Comparison of ENCODE assay signal across 25 mouse cellular contexts in genomic region chr12:73351746-73352145, GRCm38 (mm10).
DNase-seq lines count a peak whose midpoint lies in the region; ATAC-seq and TF ChIP-seq lines count a peak whose summit lies in the region.
"Had no signal": no experiment of that assay in that cellular context is flagged by ENCODE, and none has a peak within 500 bp of the region (broad histone marks: within the 10 kb centered on the region; RNA-seq: fewer than 3 reads in every experiment).

No protein-coding gene starts in this region.

- H3K4me2 ChIP-seq in forebrain, embryonic 12.5 days: no peak overlapping the region
- no peak overlapping the region for H3K4me2 ChIP-seq in heart, embryonic 15.5 days
- no peak overlapping the region for H3K4me2 ChIP-seq in kidney, postnatal 0 days (ENCODE audit: low read length)
- H3K4me2 ChIP-seq in kidney, embryonic 14.5 days (replicated peaks; ENCODE audit: low read depth, low read length): no peak overlapping the region
- no peak overlapping the region for H3K4me2 ChIP-seq in embryonic facial prominence, embryonic 15.5 days (replicated peaks)
- H3K4me2 ChIP-seq: hindbrain, embryonic 14.5 days had no signal

- H3K27ac ChIP-seq in forebrain, embryonic 10.5 days: 0 out of 2 replicates have a peak overlapping the region, but pooled peaks have one; percentile 4
- H3K27ac ChIP-seq in forebrain, embryonic 12.5 days: no peak overlapping the region
- H3K27ac ChIP-seq in heart, embryonic 15.5 days: peak overlapping the region; percentile 60
- H3K27ac ChIP-seq in kidney, postnatal 0 days: 0 out of 2 replicates have a peak overlapping the region, but pooled peaks have one; percentile 42
- H3K27ac ChIP-seq in kidney, embryonic 14.5 days (ENCODE audit: low read depth, low read length): no peak overlapping the region
- H3K27ac ChIP-seq in embryonic facial prominence, embryonic 15.5 days (replicated peaks): peak overlapping the region; percentile 22; the same call in 1 of the 2 replicates
- H3K27ac ChIP-seq: hindbrain, embryonic 14.5 days; left cerebral cortex, adult 2 months; limb, embryonic 15.5 days; macrophage; stomach, embryonic 15.5 days had no signal

- TF ChIP-seq CTCF in kidney, postnatal 0 days (IDR thresholded peaks at IDR 0.05; ENCODE audit: low read depth): no peak

- WGBS in forebrain, embryonic 10.5 days: 84% methylated on average over 14 of the region's 14 CpGs
- 88% methylated on average over 14 of the region's 14 CpGs for WGBS in forebrain, embryonic 12.5 days
- 66% methylated on average over 14 of the region's 14 CpGs for WGBS in heart, embryonic 15.5 days
- 39% methylated on average over 14 of the region's 14 CpGs for WGBS in kidney, postnatal 0 days
- 34% methylated on average over 14 of the region's 14 CpGs for WGBS in kidney, embryonic 14.5 days
- 53% methylated on average over 14 of the region's 14 CpGs for WGBS in embryonic facial prominence, embryonic 15.5 days

- H3K4me1 ChIP-seq in forebrain, embryonic 10.5 days: peaks cover 45% of the 10 kb centered on the region
- peaks cover 7% of the 10 kb centered on the region; the same call in 1 of the 2 replicates for H3K4me1 ChIP-seq in forebrain, embryonic 12.5 days
- H3K4me1 ChIP-seq in heart, embryonic 15.5 days (replicated peaks): peaks cover 23% of the 10 kb centered on the region
- H3K4me1 ChIP-seq in kidney, postnatal 0 days (replicated peaks; ENCODE audit: insufficient read depth, low read length): peaks cover 10% of the 10 kb centered on the region; the same call in 1 of the 2 replicates
- peaks cover 9% of the 10 kb centered on the region; the same call in 1 of the 2 replicates for H3K4me1 ChIP-seq in kidney, embryonic 14.5 days (ENCODE audit: control insufficient read depth, insufficient read depth, low read length)
- H3K4me1 ChIP-seq in embryonic facial prominence, embryonic 15.5 days: peaks cover 31% of the 10 kb centered on the region; the same call in 1 of the 2 replicates
- H3K4me1 ChIP-seq: stomach, embryonic 15.5 days had no signal

- no peak for ATAC-seq in forebrain, embryonic 12.5 days (ENCODE audit: low FRiP score)
- no peak for ATAC-seq in heart, embryonic 15.5 days (replicated peaks; ENCODE audit: insufficient number of reproducible peaks, insufficient read depth, low FRiP score, low read depth)
- ATAC-seq in kidney, postnatal 0 days (replicated peaks; ENCODE audit: low FRiP score, low read depth): no peak
- no peak for ATAC-seq in kidney, embryonic 14.5 days (ENCODE audit: low FRiP score, low TSS enrichment)
- ATAC-seq in embryonic facial prominence, embryonic 15.5 days (ENCODE audit: insufficient number of reproducible peaks, low FRiP score, low TSS enrichment, low read depth): no peak
- ATAC-seq: CD4-positive, CD25-positive, alpha-beta regulatory T cell, adult 4 months; forebrain, postnatal 0 days; inflammation-experienced regulatory T-cells, adult 6 months had no signal

- H3K4me3 ChIP-seq in forebrain, embryonic 10.5 days: no peak overlapping the region
- H3K4me3 ChIP-seq in forebrain, embryonic 12.5 days (replicated peaks): no peak overlapping the region
- H3K4me3 ChIP-seq in heart, embryonic 15.5 days: no peak overlapping the region
- H3K4me3 ChIP-seq in kidney, postnatal 0 days (replicated peaks; ENCODE audit: low read depth, low read length): no peak overlapping the region
- H3K4me3 ChIP-seq in kidney, embryonic 14.5 days (ENCODE audit: low read length): no peak overlapping the region
- H3K4me3 ChIP-seq in embryonic facial prominence, embryonic 15.5 days (replicated peaks): no peak overlapping the region
- H3K4me3 ChIP-seq: left cerebral cortex, adult 2 months; limb, embryonic 15.5 days; stomach, embryonic 15.5 days had no signal

- no peaks in the 10 kb centered on the region for H3K36me3 ChIP-seq in forebrain, embryonic 10.5 days (replicated peaks)
- no peaks in the 10 kb centered on the region for H3K36me3 ChIP-seq in forebrain, embryonic 12.5 days (replicated peaks)
- H3K36me3 ChIP-seq in heart, embryonic 15.5 days: no peaks in the 10 kb centered on the region
- H3K36me3 ChIP-seq in kidney, postnatal 0 days (ENCODE audit: insufficient read depth, low read length): no peaks in the 10 kb centered on the region
- H3K36me3 ChIP-seq in kidney, embryonic 14.5 days (ENCODE audit: control insufficient read depth, insufficient read depth, low read length): no peaks in the 10 kb centered on the region; the same call in 1 of the 2 replicates
- H3K36me3 ChIP-seq in embryonic facial prominence, embryonic 15.5 days: no peaks in the 10 kb centered on the region
- H3K36me3 ChIP-seq: limb, embryonic 15.5 days; stomach, embryonic 15.5 days had no signal

- H3K9ac ChIP-seq in forebrain, embryonic 12.5 days: no peak overlapping the region
- no peak overlapping the region for H3K9ac ChIP-seq in heart, embryonic 15.5 days
- H3K9ac ChIP-seq in kidney, postnatal 0 days (ENCODE audit: low read depth, low read length): no peak overlapping the region
- H3K9ac ChIP-seq in kidney, embryonic 14.5 days (ENCODE audit: low read depth, low read length): no peak overlapping the region
- H3K9ac ChIP-seq in embryonic facial prominence, embryonic 15.5 days: no peak overlapping the region
- H3K9ac ChIP-seq: forebrain, postnatal 0 days; hindbrain, embryonic 14.5 days; limb, embryonic 15.5 days; stomach, embryonic 15.5 days had no signal

- no peaks in the 10 kb centered on the region for H3K27me3 ChIP-seq in forebrain, embryonic 10.5 days (ENCODE audit: poor library complexity, severe bottlenecking)
- no peaks in the 10 kb centered on the region for H3K27me3 ChIP-seq in forebrain, embryonic 12.5 days
- no peaks in the 10 kb centered on the region for H3K27me3 ChIP-seq in heart, embryonic 15.5 days
- no peaks in the 10 kb centered on the region for H3K27me3 ChIP-seq in kidney, postnatal 0 days (ENCODE audit: insufficient read depth, low read length)
- no peaks in the 10 kb centered on the region for H3K27me3 ChIP-seq in kidney, embryonic 14.5 days (ENCODE audit: control insufficient read depth, insufficient read depth, low read length)
- H3K27me3 ChIP-seq in embryonic facial prominence, embryonic 15.5 days: no peaks in the 10 kb centered on the region
- H3K27me3 ChIP-seq: limb, embryonic 15.5 days; stomach, embryonic 15.5 days had no signal

- DNase-seq in forebrain, embryonic 10.5 days (ENCODE audit: extremely low spot score, low spot score): no peak
- DNase-seq in heart, adult 11 months: no peak
- DNase-seq in kidney, postnatal 0 days (ENCODE audit: low spot score): no peak
- no peak for DNase-seq in Muller cell, postnatal 12 days (ENCODE audit: inconsistent ontology term)
- DNase-seq: adrenal gland, postnatal 25 days; cerebellum, adult 8-10 months; cerebellum, postnatal 36 days; forebrain, postnatal 0 days; gastrocnemius, postnatal 25 days; heart, postnatal 10 days; kidney, adult 9 months; right cerebral cortex, adult 18-20 months; right cerebral cortex, postnatal 4 days; thymus, postnatal 25 days had no signal

- no peaks in the 10 kb centered on the region for H3K9me3 ChIP-seq in forebrain, embryonic 10.5 days
- no peaks in the 10 kb centered on the region for H3K9me3 ChIP-seq in forebrain, embryonic 12.5 days
- no peaks in the 10 kb centered on the region for H3K9me3 ChIP-seq in heart, embryonic 15.5 days (replicated peaks)
- no peaks in the 10 kb centered on the region for H3K9me3 ChIP-seq in kidney, postnatal 0 days (replicated peaks; ENCODE audit: low read length)
- no peaks in the 10 kb centered on the region for H3K9me3 ChIP-seq in kidney, embryonic 14.5 days (ENCODE audit: control insufficient read depth, low read length)
- no peaks in the 10 kb centered on the region for H3K9me3 ChIP-seq in embryonic facial prominence, embryonic 15.5 days (replicated peaks)
- H3K9me3 ChIP-seq: limb, embryonic 15.5 days; stomach, embryonic 15.5 days had no signal

Comparison
In these comparisons a context has a peak if more than half of its experiments do, and no peak if none do; other contexts are left out.
1. H3K27ac ChIP-seq: peak in forebrain, embryonic 10.5 days (single experiment), heart, embryonic 15.5 days (single experiment), kidney, postnatal 0 days (single experiment) and embryonic facial prominence, embryonic 15.5 days (single experiment); none in forebrain, embryonic 12.5 days (single experiment) and kidney, embryonic 14.5 days (single experiment).